Mouse (Mus musculus) liver, adult 2 months (tissue): ENCODE measurements around the gene Wrap53. TPM values are rescaled to one million over a fixed set of nuclear protein-coding genes. Genes with fewer than 3 reads are reported as not detected.

Experiments used
- DNase-seq: peaks from one replicate; pipeline ENCODE4 v3.0.0-alpha.2; 2011; ENCODE audit warnings: low read depth, low spot score; ENCODE audit errors: extremely low read depth
- H3K27ac ChIP-seq: fragments of 200-500 bp; replicated peaks from 2 replicates; pipeline ENCODE4 v1.5.1; 2012; ENCODE audit warnings: low read depth, mild to moderate bottlenecking, control low read depth, inconsistent platforms, low read length; ENCODE audit not compliant: insufficient read depth
- H3K27me3 ChIP-seq: fragments of 200-500 bp; 2 replicates; pipeline ENCODE4 v1.6.1; 2012; ENCODE audit warnings: mild to moderate bottlenecking, moderate library complexity, low read length, inconsistent platforms; ENCODE audit not compliant: control insufficient read depth, insufficient read depth
- H3K36me3 ChIP-seq: fragments of 200-500 bp; 2 replicates; pipeline ENCODE4 v1.6.1; 2012; ENCODE audit warnings: low read length, inconsistent platforms; ENCODE audit not compliant: control insufficient read depth, insufficient read depth
- H3K4me1 ChIP-seq: fragments of 200-500 bp; 2 replicates; pipeline ENCODE4 v1.6.1; 2011; ENCODE audit warnings: low read length; ENCODE audit not compliant: control insufficient read depth, insufficient read depth
- H3K4me3 ChIP-seq: fragments of 200-500 bp; 2 replicates; pipeline ENCODE4 v1.5.1; 2011; ENCODE audit warnings: low read depth, mild to moderate bottlenecking, control low read depth, low read length, moderate library complexity; ENCODE audit not compliant: insufficient read depth
- H3K79me2 ChIP-seq: fragments of 200-500 bp; 2 replicates; pipeline ENCODE4 v1.6.1; 2012; ENCODE audit warnings: inconsistent platforms, mild to moderate bottlenecking, low read length, moderate library complexity; ENCODE audit not compliant: control insufficient read depth, insufficient read depth
- H3K9ac ChIP-seq: fragments of 200-500 bp; 2 replicates; pipeline ENCODE4 v1.6.1; 2012; ENCODE audit warnings: low read depth, mild to moderate bottlenecking, control low read depth, inconsistent platforms, low read length
- CTCF ChIP-seq: fragments of 200-500 bp; IDR thresholded peaks from 2 replicates; pipeline ENCODE4 v1.5.1; 2011; ENCODE audit warnings: low read depth, low read length, control low read depth
- POLR2A ChIP-seq: fragments of 200-500 bp; IDR thresholded peaks from 2 replicates; pipeline ENCODE4 v1.6.1; 2011; ENCODE audit warnings: low read length, control low read depth; ENCODE audit not compliant: insufficient read depth; ENCODE audit errors: extremely low read depth
- WGBS: fragments of 180-500 bp; shearing (Covaris S2); methylation state at CpG from one replicate; pipeline ENCODE4 v1.1.7; 2018; 5-methylcytosine and 5-hydroxymethylcytosine counted together
- polyA plus RNA-seq: library from polyadenylated mRNA; depleted of rRNA; stranded (reverse); fragments of >200 nt; gene quantifications from 2 replicates; pipeline ENCODE4 v1.2.3, GENCODE M21; 2012
- total RNA-seq: library from RNA; depleted of rRNA; stranded (reverse); fragments of >200 nt; gene quantifications from 2 replicates; pipeline ENCODE4 v1.2.3, GENCODE M21; 2014

Gene Wrap53
- total and polyA plus RNA-seq, 2 experiments = 5.6 to 11.2 TPM

DNA sequence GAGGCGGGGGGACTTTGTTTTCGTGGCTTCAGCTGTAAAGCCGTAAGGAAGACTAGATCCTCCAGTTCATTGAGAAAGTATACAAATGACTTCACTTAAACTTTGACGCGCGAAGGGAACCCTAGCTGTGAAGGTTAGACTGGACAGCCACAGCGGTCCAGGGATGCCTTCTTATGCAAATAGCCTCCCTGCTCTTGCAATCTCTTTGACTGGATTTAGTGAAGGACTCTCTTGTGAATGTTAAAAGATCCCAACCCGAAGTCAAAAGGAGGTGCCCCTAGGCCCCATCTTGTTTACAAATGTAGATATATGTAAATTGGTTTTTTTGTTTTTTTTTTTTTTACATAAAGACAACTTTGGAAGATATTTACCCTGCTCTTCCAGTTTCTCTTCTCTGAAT is 1.8 kb upstream of the Wrap53 start:
- Histone ChIP-seq H3K27me3 (no peaks in the 10 kb centered on the region), H3K4me1 (peaks cover 6% of the 10 kb centered on the region), H3K4me3 (peak overlapping the region; percentile 74), H3K9ac (peak overlapping the region; percentile 59), H3K36me3 (no peaks in the 10 kb centered on the region), H3K27ac (no peak overlapping the region), H3K79me2 (peaks cover 18% of the 10 kb centered on the region)
- no peak for DNase-seq
- TF ChIP-seq POLR2A (no peak), CTCF (no peak)
- WGBS = under 1% methylated on average over 8 of the region's 8 CpGs

DNA sequence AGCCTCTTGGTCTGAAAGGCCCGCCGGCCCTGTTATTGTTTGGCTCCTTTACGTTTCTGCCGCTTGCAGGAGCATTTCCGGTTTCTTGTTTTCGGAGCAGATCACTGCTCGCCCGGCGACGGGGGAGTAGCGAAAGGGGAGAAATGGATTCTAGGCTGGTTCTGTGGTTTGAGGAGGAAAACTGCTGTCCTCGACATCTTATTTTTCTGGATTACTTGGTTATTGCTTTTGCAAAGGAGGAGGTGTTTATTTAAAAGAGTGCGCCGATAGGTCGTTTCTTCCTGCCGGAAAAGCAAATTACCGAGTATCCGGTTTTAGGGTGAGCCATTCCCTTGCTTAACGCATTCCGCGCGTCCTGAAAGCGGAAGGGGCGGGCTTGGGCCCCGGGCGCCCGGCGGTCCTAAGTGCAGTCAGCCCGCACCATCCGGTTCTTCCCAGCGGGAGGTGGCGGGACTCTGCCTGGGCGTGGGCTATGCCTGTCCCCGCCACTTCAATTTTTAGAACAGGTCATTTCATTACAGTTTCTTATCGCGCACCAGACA is 1.2 kb upstream of the Wrap53 start:
- H3K27ac ChIP-seq = peak overlapping the region; percentile 85
- no peaks in the 10 kb centered on the region for H3K27me3 ChIP-seq
- H3K36me3 ChIP-seq = no peaks in the 10 kb centered on the region
- peak overlapping the region; percentile 74 for H3K4me3 ChIP-seq
- H3K9ac ChIP-seq = peak overlapping the region; percentile 77
- TF ChIP-seq CTCF (no peak), POLR2A (0 out of 2 replicates have a peak, but pooled peaks have one; percentile 16)
- under 1% methylated on average over 36 of the region's 36 CpGs for WGBS
- DNase-seq = peak; percentile 91
- H3K4me1 ChIP-seq = peaks cover 6% of the 10 kb centered on the region
- H3K79me2 ChIP-seq = peaks cover 18% of the 10 kb centered on the region

DNA sequence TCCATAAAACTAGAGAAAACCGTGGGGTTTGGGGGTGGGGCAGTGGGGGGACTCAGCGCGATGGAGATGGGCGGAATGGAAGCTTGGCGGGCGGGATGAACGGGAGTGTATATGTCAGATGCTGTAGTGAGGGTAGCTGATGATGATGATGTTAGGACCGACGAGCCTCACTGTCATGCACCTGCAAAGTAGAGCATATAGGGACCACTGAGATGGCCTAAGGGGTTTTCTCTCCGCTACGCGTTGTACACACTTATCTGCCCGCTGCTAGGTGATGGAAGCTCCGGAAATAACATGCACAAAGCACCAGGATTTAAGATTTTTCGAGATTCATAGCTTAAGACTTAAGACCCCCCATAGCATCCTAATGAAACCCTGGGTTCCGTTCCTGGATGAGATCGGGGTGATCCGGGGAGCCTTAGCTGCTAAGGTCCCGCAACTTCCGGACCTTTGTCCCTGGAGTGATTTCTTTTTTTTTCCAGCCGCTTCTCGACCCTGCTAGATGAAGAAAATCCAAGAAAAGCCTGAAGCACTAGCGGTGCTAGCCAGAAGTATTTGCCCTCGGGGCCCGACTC is 604 bp upstream of the Wrap53 start:
- H3K79me2 ChIP-seq = peaks cover 18% of the 10 kb centered on the region
- peak overlapping the region; percentile 85 for H3K27ac ChIP-seq
- under 1% methylated on average over 25 of the region's 25 CpGs for WGBS
- H3K27me3 ChIP-seq = no peaks in the 10 kb centered on the region
- TF ChIP-seq CTCF (no peak), POLR2A (no peak)
- peak overlapping the region; percentile 77 for H3K9ac ChIP-seq
- H3K36me3 ChIP-seq = no peaks in the 10 kb centered on the region
- DNase-seq = no peak
- peaks cover 6% of the 10 kb centered on the region for H3K4me1 ChIP-seq
- H3K4me3 ChIP-seq = peak overlapping the region; percentile 74

DNA sequence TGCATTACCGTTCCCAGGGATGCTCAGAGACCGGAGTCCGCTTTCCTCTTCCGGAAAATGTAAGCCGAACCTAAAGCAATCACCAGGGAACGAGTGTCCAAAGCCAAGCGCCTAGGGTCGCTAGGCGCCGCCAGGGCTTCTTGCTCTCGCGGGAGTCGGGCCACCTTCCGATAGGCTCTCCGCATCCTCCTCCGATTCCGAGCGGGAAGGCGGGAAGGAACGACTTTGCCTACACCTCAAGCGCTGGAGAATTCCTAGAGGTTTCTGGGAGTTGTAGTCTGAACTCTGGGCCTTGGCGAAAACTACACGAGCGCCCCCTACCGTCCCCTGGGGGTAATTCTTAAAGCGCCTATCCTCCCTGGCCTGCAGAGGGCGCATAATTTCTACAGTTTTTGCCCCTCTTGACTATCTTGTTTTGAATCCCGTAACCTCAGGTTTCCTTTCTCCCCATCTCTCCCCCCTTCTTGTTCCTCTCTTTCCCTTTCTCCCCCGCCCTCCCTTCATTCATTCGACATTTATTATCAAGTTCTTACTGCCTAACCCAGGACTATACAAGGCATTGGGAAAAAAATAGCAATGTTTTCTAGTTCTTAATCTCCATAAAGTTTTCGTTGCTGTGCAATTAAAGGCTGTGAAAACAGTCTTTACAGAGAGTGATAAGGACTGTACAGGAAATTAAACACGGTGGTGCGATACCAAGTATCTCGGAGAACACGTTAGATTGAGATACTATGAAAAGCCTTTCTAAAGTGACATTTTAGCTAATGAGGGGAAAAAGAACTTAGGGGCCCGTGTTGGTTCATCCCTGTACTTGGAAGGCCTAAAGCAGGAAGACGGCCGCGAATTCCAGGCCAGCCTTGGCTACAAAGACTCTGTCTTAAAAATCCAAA is 682 bp downstream of the Wrap53 start:
- peak overlapping the region; percentile 84 for H3K4me3 ChIP-seq
- peak overlapping the region; percentile 74 for H3K9ac ChIP-seq
- H3K36me3 ChIP-seq = no peaks in the 10 kb centered on the region
- peak; percentile 90 for DNase-seq
- peak; percentile 99 for TF ChIP-seq CTCF
- TF ChIP-seq POLR2A = no peak
- peak overlapping the region; percentile 75 for H3K27ac ChIP-seq
- WGBS = 1% methylated on average over 39 of the region's 39 CpGs
- H3K79me2 ChIP-seq = peaks cover 16% of the 10 kb centered on the region
- no peaks in the 10 kb centered on the region for H3K27me3 ChIP-seq
- peaks cover 6% of the 10 kb centered on the region for H3K4me1 ChIP-seq

DNA sequence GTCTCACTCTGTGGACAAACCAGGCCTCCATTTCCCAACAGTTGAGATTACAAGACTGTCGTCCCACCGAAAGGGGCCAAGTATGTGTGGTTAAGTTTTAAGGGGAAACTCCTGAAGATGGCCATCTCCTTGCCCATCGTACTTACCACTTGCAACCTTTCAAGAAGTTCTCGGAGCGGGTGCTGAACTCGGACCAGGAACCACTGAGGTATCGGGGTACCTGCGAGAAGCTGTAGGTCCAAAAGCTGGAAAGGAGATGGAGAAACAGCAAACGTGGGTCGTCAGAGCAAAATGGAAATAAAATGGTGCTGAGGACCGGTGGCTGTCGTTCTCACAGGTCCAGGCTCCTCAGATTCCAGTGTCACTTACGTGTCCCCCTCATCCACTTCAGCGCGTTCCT is 1.8 kb downstream of the Wrap53 start:
- H3K4me3 ChIP-seq = peak overlapping the region; percentile 84
- H3K4me1 ChIP-seq = peaks cover 6% of the 10 kb centered on the region
- peaks cover 16% of the 10 kb centered on the region for H3K79me2 ChIP-seq
- WGBS = 25% methylated on average over 15 of the region's 15 CpGs
- H3K9ac ChIP-seq = peak overlapping the region; percentile 74; the same call in 1 of the 2 replicates
- DNase-seq = no peak
- H3K27me3 ChIP-seq = no peaks in the 10 kb centered on the region
- TF ChIP-seq POLR2A = no peak
- no peak for TF ChIP-seq CTCF
- no peaks in the 10 kb centered on the region for H3K36me3 ChIP-seq
- H3K27ac ChIP-seq = no peak overlapping the region
